Mouse (Mus musculus): ENCODE results near the gene Unc13a. TPM values are rescaled to one million over a fixed set of nuclear protein-coding genes. Genes with fewer than 3 reads are reported as not detected.

Unc13a gene
- polyA plus RNA-seq, 1 experiment = 4.6 TPM

- no peaks in the 10 kb centered on the region for H3K36me3 ChIP-seq (ENCODE audit: control insufficient read depth, insufficient read depth)
- TF ChIP-seq MYOG (IDR thresholded peaks at IDR 0.05; ENCODE audit: control insufficient read depth in 1 of 3, insufficient read depth in 1 of 3, insufficient read length in 2 of 3, low read depth in 2 of 3) (no peak), TCF3 (IDR thresholded peaks at IDR 0.05; ENCODE audit: insufficient read length, low read depth) (no peak)
- H3K79me2 ChIP-seq (ENCODE audit: control insufficient read depth, insufficient read depth) = no peaks in the 10 kb centered on the region
- H3K4me3 ChIP-seq = no peak overlapping the region
- H3K4me2 ChIP-seq (ENCODE audit: low read depth) = no peak overlapping the region
- H3K27me3 ChIP-seq (ENCODE audit: control insufficient read depth, insufficient read depth, insufficient read length) = peaks cover 18% of the 10 kb centered on the region
- H3ac ChIP-seq (ENCODE audit: control insufficient read depth, insufficient read length) = no peak overlapping the region
Observed at GRCm38 (mm10) chr8:71681369-71681915, 9.9 kb upstream of the Unc13a start.

- Histone ChIP-seq H3K79me2 (ENCODE audit: control insufficient read depth, insufficient read depth) (no peaks in the 10 kb centered on the region), H3K27me3 (ENCODE audit: control insufficient read depth, insufficient read depth, insufficient read length) (peaks cover 8% of the 10 kb centered on the region), H3K36me3 (ENCODE audit: control insufficient read depth, insufficient read depth) (no peaks in the 10 kb centered on the region), H3ac (ENCODE audit: control insufficient read depth, insufficient read length) (no peak overlapping the region), H3K4me2 (ENCODE audit: low read depth) (no peak overlapping the region), H3K4me3 (no peak overlapping the region)
- TF ChIP-seq E2F4 (IDR thresholded peaks at IDR 0.05; ENCODE audit: insufficient read depth) (no peak), REST (IDR thresholded peaks at IDR 0.05; ENCODE audit: insufficient read depth, insufficient read length) (no peak), MAX (IDR thresholded peaks at IDR 0.05; ENCODE audit: low read depth) (no peak), CEBPB (IDR thresholded peaks at IDR 0.05; ENCODE audit: insufficient read depth, poor library complexity, severe bottlenecking) (no peak), MYOD1 (IDR thresholded peaks at IDR 0.05; ENCODE audit: control insufficient read depth in 1 of 3, insufficient read length in 2 of 3, low read depth in 2 of 3) (no peak), MYOG (IDR thresholded peaks at IDR 0.05; ENCODE audit: control insufficient read depth in 1 of 3, insufficient read depth in 1 of 3, insufficient read length in 2 of 3, low read depth in 2 of 3) (no peak), TCF3 (IDR thresholded peaks at IDR 0.05; ENCODE audit: insufficient read length, low read depth) (no peak), USF1 (IDR thresholded peaks at IDR 0.05; ENCODE audit: low read depth) (no peak), POLR2AphosphoS2 (IDR thresholded peaks at IDR 0.05; ENCODE audit: insufficient read length, low read depth) (no peak), SRF (IDR thresholded peaks at IDR 0.05; ENCODE audit: control insufficient read depth, insufficient read length, low read depth) (no peak), TCF12 (IDR thresholded peaks at IDR 0.05; ENCODE audit: insufficient read depth, poor library complexity, severe bottlenecking) (no peak), POLR2A (IDR thresholded peaks at IDR 0.05; ENCODE audit: insufficient read length, low read depth) (no peak)
Observed at GRCm38 (mm10) chr8:71680471-71680870, 8.9 kb upstream of the Unc13a start.

GRCm38 (mm10) chr8:71679550-71680168, 8.1 kb upstream of the Unc13a start:
- peaks cover 6% of the 10 kb centered on the region for H3K27me3 ChIP-seq (ENCODE audit: control insufficient read depth, insufficient read depth, insufficient read length)
- H3K4me2 ChIP-seq (ENCODE audit: low read depth) = no peak overlapping the region
- H3K36me3 ChIP-seq (ENCODE audit: control insufficient read depth, insufficient read depth) = no peaks in the 10 kb centered on the region
- H3ac ChIP-seq (ENCODE audit: control insufficient read depth, insufficient read length) = no peak overlapping the region
- H3K79me2 ChIP-seq (ENCODE audit: control insufficient read depth, insufficient read depth) = no peaks in the 10 kb centered on the region
- TF ChIP-seq USF1 (IDR thresholded peaks at IDR 0.05; ENCODE audit: low read depth) (no peak), MYOD1 (IDR thresholded peaks at IDR 0.05; ENCODE audit: control insufficient read depth in 1 of 3, insufficient read length in 2 of 3, low read depth in 2 of 3) (no peak), MAX (IDR thresholded peaks at IDR 0.05; ENCODE audit: low read depth) (no peak), TCF3 (IDR thresholded peaks at IDR 0.05; ENCODE audit: insufficient read length, low read depth) (no peak), MYOG (IDR thresholded peaks at IDR 0.05; ENCODE audit: control insufficient read depth in 1 of 3, insufficient read depth in 1 of 3, insufficient read length in 2 of 3, low read depth in 2 of 3) (no peak), SRF (IDR thresholded peaks at IDR 0.05; ENCODE audit: control insufficient read depth, insufficient read length, low read depth) (no peak), E2F4 (IDR thresholded peaks at IDR 0.05; ENCODE audit: insufficient read depth) (no peak), CEBPB (IDR thresholded peaks at IDR 0.05; ENCODE audit: insufficient read depth, poor library complexity, severe bottlenecking) (no peak), POLR2AphosphoS2 (IDR thresholded peaks at IDR 0.05; ENCODE audit: insufficient read length, low read depth) (no peak)
- H3K4me3 ChIP-seq = no peak overlapping the region

GRCm38 (mm10) chr8:71679116-71679515, 7.6 kb upstream of the Unc13a start:
- H3K4me2 ChIP-seq (ENCODE audit: low read depth) = no peak overlapping the region
- H3K4me3 ChIP-seq = no peak overlapping the region
- TF ChIP-seq E2F4 (IDR thresholded peaks at IDR 0.05; ENCODE audit: insufficient read depth) (no peak), POLR2A (IDR thresholded peaks at IDR 0.05; ENCODE audit: insufficient read length, low read depth) (no peak), TCF3 (IDR thresholded peaks at IDR 0.05; ENCODE audit: insufficient read length, low read depth) (no peak), SRF (IDR thresholded peaks at IDR 0.05; ENCODE audit: control insufficient read depth, insufficient read length, low read depth) (no peak), CEBPB (IDR thresholded peaks at IDR 0.05; ENCODE audit: insufficient read depth, poor library complexity, severe bottlenecking) (no peak), TCF12 (IDR thresholded peaks at IDR 0.05; ENCODE audit: insufficient read depth, poor library complexity, severe bottlenecking) (no peak), POLR2AphosphoS2 (IDR thresholded peaks at IDR 0.05; ENCODE audit: insufficient read length, low read depth) (no peak), MYOD1 (IDR thresholded peaks at IDR 0.05; ENCODE audit: control insufficient read depth in 1 of 3, insufficient read length in 2 of 3, low read depth in 2 of 3) (no peak), MYOG (IDR thresholded peaks at IDR 0.05; ENCODE audit: control insufficient read depth in 1 of 3, insufficient read depth in 1 of 3, insufficient read length in 2 of 3, low read depth in 2 of 3) (no peak), USF1 (IDR thresholded peaks at IDR 0.05; ENCODE audit: low read depth) (no peak), MAX (IDR thresholded peaks at IDR 0.05; ENCODE audit: low read depth) (no peak), REST (IDR thresholded peaks at IDR 0.05; ENCODE audit: insufficient read depth, insufficient read length) (no peak)
- no peak overlapping the region for H3ac ChIP-seq (ENCODE audit: control insufficient read depth, insufficient read length)
- no peaks in the 10 kb centered on the region for H3K36me3 ChIP-seq (ENCODE audit: control insufficient read depth, insufficient read depth)
- no peaks in the 10 kb centered on the region for H3K79me2 ChIP-seq (ENCODE audit: control insufficient read depth, insufficient read depth)
- H3K27me3 ChIP-seq (ENCODE audit: control insufficient read depth, insufficient read depth, insufficient read length) = peaks cover 5% of the 10 kb centered on the region

- no peak overlapping the region for H3ac ChIP-seq (ENCODE audit: control insufficient read depth, insufficient read length)
- no peaks in the 10 kb centered on the region for H3K36me3 ChIP-seq (ENCODE audit: control insufficient read depth, insufficient read depth)
- H3K4me2 ChIP-seq (ENCODE audit: low read depth) = no peak overlapping the region
- no peaks in the 10 kb centered on the region for H3K27me3 ChIP-seq (ENCODE audit: control insufficient read depth, insufficient read depth, insufficient read length)
- H3K4me3 ChIP-seq = no peak overlapping the region
- H3K79me2 ChIP-seq (ENCODE audit: control insufficient read depth, insufficient read depth) = no peaks in the 10 kb centered on the region
- no peak for TF ChIP-seq MYOG (IDR thresholded peaks at IDR 0.05; ENCODE audit: control insufficient read depth in 1 of 3, insufficient read depth in 1 of 3, insufficient read length in 2 of 3, low read depth in 2 of 3)
- TF ChIP-seq CEBPB (IDR thresholded peaks at IDR 0.05; ENCODE audit: insufficient read depth, poor library complexity, severe bottlenecking) = no peak
- no peak for TF ChIP-seq TCF12 (IDR thresholded peaks at IDR 0.05; ENCODE audit: insufficient read depth, poor library complexity, severe bottlenecking)
- no peak for TF ChIP-seq MYOD1 (IDR thresholded peaks at IDR 0.05; ENCODE audit: control insufficient read depth in 1 of 3, insufficient read length in 2 of 3, low read depth in 2 of 3)
- TF ChIP-seq E2F4 (IDR thresholded peaks at IDR 0.05; ENCODE audit: insufficient read depth) = no peak
- no peak for TF ChIP-seq TCF3 (IDR thresholded peaks at IDR 0.05; ENCODE audit: insufficient read length, low read depth)
- TF ChIP-seq POLR2A (IDR thresholded peaks at IDR 0.05; ENCODE audit: insufficient read length, low read depth) = no peak
- TF ChIP-seq SRF (IDR thresholded peaks at IDR 0.05; ENCODE audit: control insufficient read depth, insufficient read length, low read depth) = no peak
Observed at GRCm38 (mm10) chr8:71678216-71678615, 6.7 kb upstream of the Unc13a start.
